Mouse (Mus musculus): ENCODE data around the gene Ceacam2.
"Not testable (repeated sequence)": the region's sequence is repeated elsewhere in the genome, so short reads cannot be mapped to it uniquely, and the experiment has no call there.

Ceacam2 gene

GRCm38 (mm10) chr7:25483133-25483735 lies 56.4 kb downstream of the Ceacam2 start:
- DNase-seq (ENCODE audit: low spot score) = no peak

GRCm38 (mm10) chr7:25480791-25481190 lies 58.9 kb downstream of the Ceacam2 start:
- not testable (repeated sequence) for DNase-seq (ENCODE audit: low spot score)

GRCm38 (mm10) chr7:25479440-25479839 lies 60.2 kb downstream of the Ceacam2 start:
- peak; percentile 13 for DNase-seq (ENCODE audit: low spot score)

GRCm38 (mm10) chr7:25477752-25478093 lies 61.9 kb downstream of the Ceacam2 start:
- DNase-seq (ENCODE audit: low spot score) = not testable (repeated sequence)

- not testable (repeated sequence) for DNase-seq (ENCODE audit: low spot score)
Observed at GRCm38 (mm10) chr7:25477091-25477751, 62.4 kb downstream of the Ceacam2 start, which contains the start of gene Ceacam1. Ceacam1 (minus strand) TSS chr7:25477603.

GRCm38 (mm10) chr7:25471821-25472220 lies 67.8 kb downstream of the Ceacam2 start:
- DNase-seq (ENCODE audit: low spot score) = not testable (repeated sequence)
